Mouse (Mus musculus): Measurements from ENCODE around the gene Cd93. TPM values are rescaled to one million over a fixed set of nuclear protein-coding genes. Genes with fewer than 3 reads are reported as not detected.

Cd93 gene
- total RNA-seq (2021) = 1 to 10 TPM; 5.0 to 5.2 TPM

GRCm38 (mm10) chr2:148443249-148443958 lies at the start of gene Cd93:
Cd93 (minus strand) TSS chr2:148443563.
- DNase-seq (ENCODE audit: low spot score in 2 of 2) = no peak
- intact Hi-C loops (cut with DNase I) = no loop called here

- no peak for DNase-seq (ENCODE audit: low spot score in 2 of 2)
- intact Hi-C loops (cut with DNase I) = no loop called here
These were observed 48.7 kb upstream of the Cd93 start for GRCm38 (mm10) chr2:148492108-148492507.

- intact Hi-C loops (cut with DNase I) = no loop called here
- no peak for DNase-seq (ENCODE audit: low spot score in 2 of 2)
These were observed 46.8 kb upstream of the Cd93 start for GRCm38 (mm10) chr2:148490150-148490549.

- intact Hi-C loops (cut with DNase I) = no loop called here
- no peak for DNase-seq (ENCODE audit: low spot score in 2 of 2)
These were observed 45.5 kb upstream of the Cd93 start for GRCm38 (mm10) chr2:148488885-148489284.

GRCm38 (mm10) chr2:148485576-148485975 lies 42.2 kb upstream of the Cd93 start:
- no peak for DNase-seq (ENCODE audit: low spot score in 2 of 2)

GRCm38 (mm10) chr2:148480376-148480775 lies 37.0 kb upstream of the Cd93 start:
- DNase-seq (ENCODE audit: low spot score in 2 of 2) = no peak
- intact Hi-C loops (cut with DNase I) = no loop called here

More at GRCm38 (mm10) chr2:148485576-148485975, 42.2 kb upstream of the Cd93 start:
- intact Hi-C loops (cut with DNase I) = no loop called here

GRCm38 (mm10) chr2:148478141-148478701 lies 34.9 kb upstream of the Cd93 start:
- intact Hi-C loops (cut with DNase I) = no loop called here
- no peak for DNase-seq (ENCODE audit: low spot score in 2 of 2)

- intact Hi-C loops (cut with DNase I) = no loop called here
- no peak for DNase-seq (ENCODE audit: low spot score in 2 of 2)
These were observed 34.0 kb upstream of the Cd93 start for GRCm38 (mm10) chr2:148477346-148477745.

GRCm38 (mm10) chr2:148476576-148476975 lies 33.2 kb upstream of the Cd93 start:
- DNase-seq (ENCODE audit: low spot score in 2 of 2) = no peak
- intact Hi-C loops (cut with DNase I) = no loop called here

GRCm38 (mm10) chr2:148475879-148476495 lies 32.6 kb upstream of the Cd93 start:
- DNase-seq (ENCODE audit: low spot score in 2 of 2) = no peak
- intact Hi-C loops (cut with DNase I) = no loop called here

- intact Hi-C loops (cut with DNase I) = no loop called here
These were observed 26.2 kb upstream of the Cd93 start for GRCm38 (mm10) chr2:148469341-148470238.

GRCm38 (mm10) chr2:148467921-148468440 lies 24.6 kb upstream of the Cd93 start:
- no peak for DNase-seq (ENCODE audit: low spot score in 2 of 2)
- intact Hi-C loops (cut with DNase I) = no loop called here

More at GRCm38 (mm10) chr2:148469341-148470238, 26.2 kb upstream of the Cd93 start:
- DNase-seq (ENCODE audit: low spot score in 2 of 2) = no peak

GRCm38 (mm10) chr2:148455341-148455740 lies 12.0 kb upstream of the Cd93 start:
- intact Hi-C loops (cut with DNase I) = no loop called here

GRCm38 (mm10) chr2:148454014-148454542 lies 10.7 kb upstream of the Cd93 start:
- intact Hi-C loops (cut with DNase I) = no loop called here
- no peak for DNase-seq (ENCODE audit: low spot score in 2 of 2)

More at GRCm38 (mm10) chr2:148455341-148455740, 12.0 kb upstream of the Cd93 start:
- DNase-seq (ENCODE audit: low spot score in 2 of 2) = no peak

GRCm38 (mm10) chr2:148453061-148453460 lies 9.7 kb upstream of the Cd93 start:
- DNase-seq (ENCODE audit: low spot score in 2 of 2) = no peak
- intact Hi-C loops (cut with DNase I) = no loop called here

- intact Hi-C loops (cut with DNase I) = no loop called here
- no peak for DNase-seq (ENCODE audit: low spot score in 2 of 2)
These were observed 8.1 kb upstream of the Cd93 start for GRCm38 (mm10) chr2:148451498-148451897.

GRCm38 (mm10) chr2:148450616-148451015 lies 7.3 kb upstream of the Cd93 start:
- intact Hi-C loops (cut with DNase I) = no loop called here
- no peak for DNase-seq (ENCODE audit: low spot score in 2 of 2)

- intact Hi-C loops (cut with DNase I) = no loop called here
- DNase-seq (ENCODE audit: low spot score in 2 of 2) = no peak
These were observed 6.3 kb upstream of the Cd93 start for GRCm38 (mm10) chr2:148449659-148450058.

GRCm38 (mm10) chr2:148446446-148446845 lies 3.1 kb upstream of the Cd93 start:
- intact Hi-C loops (cut with DNase I) = no loop called here
- DNase-seq (ENCODE audit: low spot score in 2 of 2) = no peak
